Mouse (Mus musculus): ENCODE results near the gene Sec61a2. TPM values are rescaled to one million over a fixed set of nuclear protein-coding genes. Genes with fewer than 3 reads are reported as not detected.

Sec61a2 gene
- polyA plus RNA-seq, 1 experiment from 2014 or later, result 114 TPM

DNA sequence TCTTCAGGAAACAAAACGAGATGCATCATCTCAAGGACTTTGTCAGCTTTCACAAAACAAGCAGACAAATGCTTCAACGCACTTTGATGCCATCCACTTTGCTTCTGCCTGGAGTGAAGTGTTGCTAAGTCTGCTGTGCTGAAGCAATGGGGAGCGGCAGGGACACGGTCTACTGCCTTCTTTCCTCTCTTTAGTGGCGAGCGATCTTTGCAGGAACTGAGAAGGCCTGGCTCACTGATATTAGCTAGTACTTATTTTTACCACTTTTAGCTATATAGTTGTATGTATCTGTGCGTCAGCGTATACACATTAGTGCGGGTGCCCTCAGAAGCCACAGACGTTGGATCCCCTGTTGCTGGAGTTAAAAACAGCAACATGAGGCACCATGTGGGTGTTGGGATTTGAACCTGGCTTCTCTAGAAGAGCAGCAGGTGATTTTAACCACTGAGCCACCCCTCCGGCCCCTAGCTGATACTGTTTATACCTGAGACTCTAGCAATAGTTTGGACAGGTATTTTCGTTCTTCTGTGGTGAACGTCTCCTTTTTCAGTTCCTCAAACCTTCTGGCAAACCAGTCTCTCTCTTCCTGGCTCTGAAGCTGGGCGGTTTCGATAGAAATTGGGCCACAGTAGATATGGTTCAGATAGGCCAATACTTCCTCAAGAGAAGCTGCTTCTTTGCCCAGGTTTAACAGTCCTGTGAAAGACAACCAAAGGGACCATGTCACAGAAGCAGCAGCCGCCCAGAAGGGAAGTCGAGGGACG lies 35.2 kb upstream of the Sec61a2 start:
- Histone ChIP-seq H3K4me3 (no peak overlapping the region), H3K36me3 (replicated peaks) (peaks cover 4% of the 10 kb centered on the region; the same call in 1 of the 2 replicates), H3K9ac (no peak overlapping the region), H3K4me1 (no peaks in the 10 kb centered on the region), H3K9me3 (no peaks in the 10 kb centered on the region), H3K27ac (no peak overlapping the region), H3K4me2 (no peak overlapping the region), H3K27me3 (replicated peaks) (no peaks in the 10 kb centered on the region)
- no peak for ATAC-seq (replicated peaks)
- 86% methylated on average over 18 of the region's 18 CpGs for WGBS

DNA sequence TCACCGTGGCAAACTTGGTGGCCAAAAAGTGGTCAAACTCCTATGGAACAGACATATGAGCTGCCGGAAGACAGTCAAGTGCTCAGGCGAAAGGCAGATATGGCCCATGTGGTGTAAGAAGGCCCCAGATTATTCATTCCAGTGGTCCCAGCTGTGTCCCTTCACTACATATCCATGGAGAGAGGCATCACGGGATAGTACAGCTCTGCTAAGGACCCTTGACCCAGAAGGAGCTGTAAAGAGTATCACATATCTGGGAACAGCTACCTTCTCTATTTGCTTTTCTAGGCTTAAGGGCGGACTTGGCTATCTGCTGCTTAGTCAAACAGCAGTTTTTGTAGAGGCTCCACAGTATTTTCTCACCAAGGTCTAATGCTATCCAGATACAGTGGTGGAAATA lies 34.6 kb upstream of the Sec61a2 start:
- H3K4me3 ChIP-seq, result no peak overlapping the region
- H3K36me3 ChIP-seq (replicated peaks), result peaks cover 4% of the 10 kb centered on the region; the same call in 1 of the 2 replicates
- H3K9ac ChIP-seq, result no peak overlapping the region
- H3K4me2 ChIP-seq, result no peak overlapping the region
- H3K27ac ChIP-seq, result no peak overlapping the region
- 94% methylated on average over 5 of the region's 5 CpGs for WGBS
- no peaks in the 10 kb centered on the region for H3K4me1 ChIP-seq
- H3K27me3 ChIP-seq (replicated peaks), result no peaks in the 10 kb centered on the region
- H3K9me3 ChIP-seq, result no peaks in the 10 kb centered on the region
- no peak for ATAC-seq (replicated peaks)

DNA sequence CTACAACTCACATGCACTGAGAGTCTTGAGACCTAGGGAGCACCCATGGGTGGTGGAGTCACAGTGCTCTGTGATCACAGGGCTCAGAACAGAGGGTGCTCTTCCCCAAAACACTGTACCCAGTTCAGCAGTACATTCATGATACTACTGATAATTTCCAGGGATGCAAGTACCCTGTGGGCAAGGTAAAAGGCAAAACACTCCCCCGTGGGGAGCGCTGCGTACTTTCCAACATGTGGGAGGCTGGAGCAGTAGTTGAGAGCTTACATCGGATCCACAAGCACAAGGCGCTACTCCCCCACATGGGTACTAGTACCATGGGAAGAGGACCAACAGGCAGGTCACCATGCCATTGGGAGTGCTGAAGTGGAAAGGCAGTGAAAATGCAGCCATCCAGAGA lies 32.2 kb upstream of the Sec61a2 start:
- Histone ChIP-seq H3K27ac (no peak overlapping the region), H3K4me2 (no peak overlapping the region), H3K4me3 (no peak overlapping the region), H3K36me3 (replicated peaks) (peaks cover 4% of the 10 kb centered on the region; the same call in 1 of the 2 replicates), H3K9ac (no peak overlapping the region), H3K27me3 (replicated peaks) (no peaks in the 10 kb centered on the region), H3K9me3 (no peaks in the 10 kb centered on the region), H3K4me1 (no peaks in the 10 kb centered on the region)
- 97% methylated on average over 5 of the region's 5 CpGs for WGBS
- ATAC-seq (replicated peaks), result no peak

DNA sequence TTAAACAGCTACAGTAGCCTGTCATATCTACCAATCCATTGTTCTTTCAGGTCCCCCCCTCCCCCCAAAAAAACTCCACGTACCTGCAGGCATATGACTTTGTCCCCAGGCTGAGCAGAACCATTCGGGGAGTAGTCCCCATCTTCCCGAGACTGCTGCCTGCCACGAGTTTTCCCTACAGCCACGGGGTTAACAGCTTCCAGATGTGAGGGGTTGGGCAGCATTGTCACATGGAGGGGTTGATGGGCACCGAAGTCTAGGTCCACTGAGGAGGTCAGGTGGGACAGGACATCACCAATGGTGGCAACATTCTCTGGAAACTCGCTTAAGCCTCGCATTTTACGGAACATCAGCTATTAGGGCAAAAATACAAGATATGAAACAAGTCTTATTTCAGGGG lies 28.6 kb upstream of the Sec61a2 start:
- no peak overlapping the region for H3K4me3 ChIP-seq
- H3K4me2 ChIP-seq, result no peak overlapping the region
- no peaks in the 10 kb centered on the region for H3K27me3 ChIP-seq (replicated peaks)
- no peak overlapping the region for H3K27ac ChIP-seq
- H3K4me1 ChIP-seq, result no peaks in the 10 kb centered on the region
- H3K9me3 ChIP-seq, result no peaks in the 10 kb centered on the region
- WGBS, result 87% methylated on average over 9 of the region's 9 CpGs
- H3K9ac ChIP-seq, result no peak overlapping the region
- peaks cover 2% of the 10 kb centered on the region; the same call in 1 of the 2 replicates for H3K36me3 ChIP-seq (replicated peaks)
- ATAC-seq (replicated peaks), result no peak

DNA sequence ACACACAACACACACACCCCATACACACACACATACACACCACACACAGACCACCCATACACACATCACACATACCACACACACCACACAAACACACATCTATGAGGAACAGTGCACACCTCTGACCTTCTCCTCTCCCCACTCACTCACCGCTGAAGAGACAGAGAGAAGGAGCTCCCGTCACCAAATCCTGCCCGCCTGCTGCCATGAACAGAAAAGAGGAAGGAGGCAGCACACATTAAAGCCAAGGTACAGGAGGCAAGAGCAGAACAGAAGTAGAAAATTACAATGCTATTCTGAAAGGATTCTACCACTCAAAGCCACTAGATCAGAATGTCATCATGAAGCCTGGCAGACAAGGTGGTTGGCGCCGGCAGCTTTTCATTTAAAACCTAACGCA lies 27.6 kb upstream of the Sec61a2 start:
- H3K4me3 ChIP-seq, result no peak overlapping the region
- WGBS, result 96% methylated on average over 5 of the region's 6 CpGs
- H3K9me3 ChIP-seq, result no peaks in the 10 kb centered on the region
- no peak for ATAC-seq (replicated peaks)
- no peak overlapping the region for H3K27ac ChIP-seq
- H3K27me3 ChIP-seq (replicated peaks), result no peaks in the 10 kb centered on the region
- H3K4me1 ChIP-seq, result no peaks in the 10 kb centered on the region
- H3K9ac ChIP-seq, result no peak overlapping the region
- H3K36me3 ChIP-seq (replicated peaks), result peaks cover 2% of the 10 kb centered on the region; the same call in 1 of the 2 replicates
- no peak overlapping the region for H3K4me2 ChIP-seq

DNA sequence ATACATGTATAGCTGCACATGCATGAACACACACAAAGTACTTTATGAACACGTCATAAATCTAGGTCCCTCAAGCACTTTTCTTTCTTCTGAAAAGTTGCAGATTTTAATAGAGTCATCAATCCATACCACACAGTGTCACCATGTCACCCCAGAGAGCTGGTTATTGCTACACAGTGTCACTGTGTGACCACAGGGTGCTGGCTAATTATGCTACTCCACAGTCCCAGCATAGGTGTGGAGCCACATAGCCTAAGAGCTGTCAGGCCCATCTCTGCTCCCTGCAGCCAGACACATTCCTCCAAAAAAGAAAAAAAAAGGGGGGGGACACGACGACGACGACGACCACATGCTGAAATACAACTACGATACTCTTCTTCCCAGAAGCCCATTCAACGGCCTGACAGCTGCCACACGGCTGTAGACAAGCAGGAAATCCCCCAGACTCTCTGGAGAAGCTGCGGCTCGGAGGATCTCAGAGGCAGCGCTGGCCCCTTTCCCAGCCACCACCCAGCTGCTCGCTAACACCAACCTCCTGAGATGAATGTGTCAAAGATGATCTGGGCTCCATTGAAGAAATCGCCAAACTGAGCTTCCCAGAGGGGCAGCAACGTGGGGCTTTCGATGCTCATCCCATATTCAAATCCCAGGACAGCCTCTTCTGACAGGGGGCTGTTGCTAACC lies 16.2 kb upstream of the Sec61a2 start:
- Histone ChIP-seq H3K9me3 (no peaks in the 10 kb centered on the region), H3K4me1 (no peaks in the 10 kb centered on the region), H3K9ac (no peak overlapping the region), H3K36me3 (replicated peaks) (no peaks in the 10 kb centered on the region; the same call in 1 of the 2 replicates), H3K4me2 (no peak overlapping the region), H3K27ac (no peak overlapping the region), H3K27me3 (replicated peaks) (no peaks in the 10 kb centered on the region), H3K4me3 (no peak overlapping the region)
- WGBS, result 38% methylated on average over 16 of the region's 16 CpGs
- 0 out of 2 replicates have a peak, but pooled peaks have one; percentile 48 for ATAC-seq (replicated peaks)

DNA sequence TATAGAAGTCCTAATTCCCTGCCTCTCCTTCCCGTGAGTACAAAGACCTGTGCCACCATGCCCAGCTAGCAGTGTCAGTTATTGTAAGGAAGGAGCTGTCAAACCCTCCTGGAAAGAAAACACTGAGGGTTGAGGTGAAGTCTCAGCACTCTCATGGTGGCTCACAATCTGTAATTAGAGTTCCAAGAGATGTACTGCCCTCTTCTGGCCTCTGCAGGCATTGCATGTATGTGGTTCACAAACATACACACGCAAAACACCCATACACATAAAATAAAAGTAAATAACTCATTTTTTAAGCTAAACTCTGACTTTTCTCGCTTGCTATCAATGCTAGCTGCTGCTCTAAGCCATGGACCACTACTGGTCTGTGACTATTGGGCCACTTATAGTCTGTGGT lies 11.4 kb upstream of the Sec61a2 start:
- WGBS, result 52% methylated on average over 3 of the region's 3 CpGs
- H3K9me3 ChIP-seq, result no peaks in the 10 kb centered on the region
- no peak overlapping the region for H3K27ac ChIP-seq
- no peak overlapping the region for H3K9ac ChIP-seq
- H3K36me3 ChIP-seq (replicated peaks), result peaks cover 6% of the 10 kb centered on the region; the same call in 1 of the 2 replicates
- ATAC-seq (replicated peaks), result no peak
- no peaks in the 10 kb centered on the region for H3K27me3 ChIP-seq (replicated peaks)
- no peaks in the 10 kb centered on the region for H3K4me1 ChIP-seq
- no peak overlapping the region for H3K4me3 ChIP-seq
- no peak overlapping the region for H3K4me2 ChIP-seq

DNA sequence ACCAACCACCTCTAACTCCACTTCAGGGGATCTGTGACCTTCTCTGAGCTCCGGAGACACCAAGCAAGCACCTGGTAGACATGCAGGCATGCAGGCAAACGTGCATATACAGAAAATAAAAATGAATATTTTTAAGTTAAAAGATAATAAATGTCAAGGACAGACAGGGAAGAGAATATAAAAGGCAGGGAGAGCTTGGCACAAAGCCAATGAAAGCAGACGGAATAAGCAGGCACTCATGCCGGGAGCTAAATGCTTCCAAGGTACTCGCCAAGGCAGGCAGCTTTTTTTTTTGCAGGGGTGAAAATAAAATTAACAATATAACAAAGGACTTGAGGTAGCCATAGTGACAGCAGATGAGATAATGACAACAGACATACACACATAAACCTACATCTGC lies 10.9 kb upstream of the Sec61a2 start:
- Histone ChIP-seq H3K27ac (no peak overlapping the region), H3K4me1 (no peaks in the 10 kb centered on the region), H3K36me3 (replicated peaks) (peaks cover 6% of the 10 kb centered on the region; the same call in 1 of the 2 replicates), H3K9me3 (no peaks in the 10 kb centered on the region), H3K4me2 (no peak overlapping the region), H3K4me3 (no peak overlapping the region), H3K9ac (no peak overlapping the region), H3K27me3 (replicated peaks) (no peaks in the 10 kb centered on the region)
- 46% methylated on average over 5 of the region's 5 CpGs for WGBS
- ATAC-seq (replicated peaks), result no peak

DNA sequence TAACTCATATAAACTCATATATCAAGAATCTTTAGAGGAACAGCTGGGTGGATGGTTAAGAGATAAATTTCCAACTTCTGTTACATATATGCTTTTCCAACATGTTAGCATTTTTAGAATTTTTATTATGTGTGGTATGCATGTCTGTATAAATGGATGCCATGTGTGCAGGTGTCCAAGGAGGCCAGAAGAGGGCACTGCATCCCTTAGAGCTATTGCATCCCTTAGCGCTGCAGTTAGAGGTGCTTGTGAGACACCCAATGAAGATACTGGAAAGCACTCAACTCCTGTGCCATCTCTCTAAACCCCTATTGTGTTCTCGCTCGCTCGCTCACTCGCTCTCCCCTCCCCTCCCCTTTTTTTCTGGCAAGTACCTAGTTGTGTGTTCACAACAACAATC lies 4.9 kb upstream of the Sec61a2 start:
- WGBS, result 58% methylated on average over 5 of the region's 5 CpGs

DNA sequence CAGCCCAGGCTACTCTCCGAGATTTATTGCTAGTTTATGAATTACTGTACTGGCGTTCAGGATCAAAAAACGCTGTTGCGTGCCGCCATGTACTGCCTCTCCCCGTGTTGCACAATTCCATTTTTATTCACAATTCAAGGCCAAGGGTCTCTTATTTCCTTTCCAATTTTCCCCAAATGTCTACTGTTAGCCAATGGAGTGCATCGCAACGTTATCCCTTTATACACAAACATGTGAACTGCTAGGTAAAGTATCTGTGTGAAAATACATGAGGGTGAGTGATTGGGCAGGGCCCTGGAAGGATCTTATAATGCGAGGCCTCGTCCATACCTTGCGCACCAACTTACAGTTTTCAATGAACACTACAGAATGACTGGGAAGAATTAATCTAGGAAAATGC lies 936 bp downstream of the Sec61a2 start:
- Histone ChIP-seq H3K4me2 (peak overlapping the region; percentile 53), H3K9me3 (no peaks in the 10 kb centered on the region), H3K27me3 (replicated peaks) (no peaks in the 10 kb centered on the region), H3K36me3 (replicated peaks) (peaks cover 9% of the 10 kb centered on the region; the same call in 1 of the 2 replicates), H3K4me1 (peaks cover 11% of the 10 kb centered on the region), H3K4me3 (peak overlapping the region; percentile 83), H3K27ac (no peak overlapping the region), H3K9ac (peak overlapping the region; percentile 90; the same call in 1 of the 2 replicates)
- peak; percentile 30 for ATAC-seq (replicated peaks)
- 51% methylated on average over 11 of the region's 11 CpGs for WGBS

More for the DNA sequence above, 4.9 kb upstream of the Sec61a2 start:
- Histone ChIP-seq H3K4me1 (no peaks in the 10 kb centered on the region), H3K4me2 (no peak overlapping the region), H3K27ac (no peak overlapping the region), H3K9me3 (no peaks in the 10 kb centered on the region), H3K36me3 (replicated peaks) (peaks cover 16% of the 10 kb centered on the region; the same call in 1 of the 2 replicates), H3K27me3 (replicated peaks) (no peaks in the 10 kb centered on the region), H3K4me3 (no peak overlapping the region), H3K9ac (no peak overlapping the region)
- ATAC-seq (replicated peaks), result no peak

DNA sequence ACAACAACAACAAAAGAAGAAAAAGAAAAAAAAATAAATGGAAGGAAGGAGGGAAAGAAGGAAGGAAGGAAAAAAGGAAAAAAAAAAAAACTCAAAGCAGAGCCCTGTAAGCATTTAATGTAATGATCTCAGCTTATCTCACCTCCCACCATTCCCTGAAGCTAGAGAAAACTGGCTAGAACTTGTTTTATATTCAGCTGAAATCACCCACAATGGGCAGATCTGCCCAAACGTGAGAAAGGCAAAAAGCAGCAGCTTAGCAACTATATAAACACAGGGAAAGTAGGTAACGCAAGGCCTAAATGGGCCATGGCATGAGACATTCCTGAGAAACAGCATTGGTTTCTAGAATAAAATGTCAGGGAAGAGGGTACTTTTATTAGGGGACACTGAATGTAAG lies 5.8 kb downstream of the Sec61a2 start:
- WGBS, result 72% methylated on average over 2 of the region's 2 CpGs
- Histone ChIP-seq H3K9me3 (no peaks in the 10 kb centered on the region), H3K36me3 (replicated peaks) (peaks cover 16% of the 10 kb centered on the region), H3K4me1 (peaks cover 11% of the 10 kb centered on the region), H3K27ac (no peak overlapping the region), H3K4me3 (no peak overlapping the region), H3K27me3 (replicated peaks) (no peaks in the 10 kb centered on the region), H3K9ac (no peak overlapping the region), H3K4me2 (no peak overlapping the region)
- no peak for ATAC-seq (replicated peaks)

DNA sequence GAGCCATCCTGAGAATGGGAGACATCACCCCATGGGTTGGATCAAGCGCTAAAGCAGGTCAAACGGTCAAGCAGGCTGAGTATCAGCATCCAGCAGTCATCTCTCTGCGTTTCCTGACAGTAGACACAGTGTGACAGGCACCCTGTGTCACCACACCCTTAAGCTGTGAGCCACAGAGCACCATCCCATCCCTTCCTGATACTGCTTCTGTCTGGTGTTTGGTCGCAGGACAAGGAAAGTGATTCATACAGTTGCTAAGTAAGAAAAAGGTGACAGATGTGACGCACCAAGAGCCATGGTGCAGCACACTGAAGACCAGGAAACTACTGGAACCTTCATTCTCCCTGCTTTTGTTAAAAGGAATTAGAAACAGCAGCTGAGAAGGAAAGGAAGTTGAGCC lies 6.4 kb downstream of the Sec61a2 start:
- Histone ChIP-seq H3K4me1 (peaks cover 7% of the 10 kb centered on the region), H3K4me2 (no peak overlapping the region), H3K27me3 (replicated peaks) (no peaks in the 10 kb centered on the region), H3K36me3 (replicated peaks) (peaks cover 16% of the 10 kb centered on the region), H3K4me3 (no peak overlapping the region), H3K9me3 (no peaks in the 10 kb centered on the region), H3K27ac (no peak overlapping the region), H3K9ac (no peak overlapping the region)
- whole genome bisulfite sequencing, result 86% methylated on average over 5 of the region's 5 CpGs
- ATAC-seq (replicated peaks), result no peak
